Mouse (Mus musculus): ENCODE data around the gene Bhmt.

Gene Bhmt

DNA sequence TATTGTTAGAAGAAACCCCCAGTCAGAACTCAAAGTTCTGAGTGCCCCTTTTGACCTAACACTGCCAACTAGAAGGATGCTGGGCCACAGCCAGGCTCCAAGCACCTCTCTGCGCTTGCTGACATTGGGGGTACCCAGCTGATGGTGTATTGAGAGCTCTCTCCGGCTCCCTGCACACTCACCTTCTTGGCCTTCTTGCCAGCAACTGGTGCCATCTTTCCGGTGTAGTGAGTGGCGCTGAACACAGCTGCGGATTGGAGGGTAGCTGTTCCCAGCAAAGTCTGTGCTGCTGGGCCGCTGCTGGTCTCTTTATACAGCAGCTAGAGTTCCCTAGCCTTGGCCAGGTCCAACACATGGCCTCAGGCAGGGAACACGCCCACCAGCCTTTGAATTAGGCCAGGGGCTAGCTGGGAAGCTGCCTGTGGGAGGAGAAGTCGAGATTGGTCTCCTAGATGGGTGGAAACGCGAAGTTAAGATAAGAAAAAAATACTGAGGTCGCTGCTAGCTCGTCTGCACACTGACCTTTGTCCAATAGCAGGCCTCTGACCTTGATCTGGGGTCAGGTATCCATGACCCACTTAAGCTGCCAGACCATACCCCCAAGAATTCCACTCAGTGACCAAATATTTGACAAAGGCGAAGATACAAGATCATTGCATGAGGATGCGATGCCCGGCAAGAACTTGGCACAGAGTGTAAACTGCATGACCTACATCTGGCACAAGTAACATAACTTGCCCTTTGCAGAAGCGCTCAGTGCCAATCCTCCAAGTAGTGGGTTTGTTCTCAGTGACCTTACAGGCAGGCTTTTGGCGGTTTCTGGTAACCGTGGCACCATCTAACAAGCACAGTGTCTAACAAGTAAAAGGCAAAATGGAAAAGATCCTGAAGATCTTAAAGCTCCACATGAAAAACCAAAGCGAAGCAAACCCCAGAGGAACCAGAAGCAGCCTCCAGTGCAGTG, at the start of gene Bhmt:
Gene Bhmt, minus strand, starts transcription at position 680 of the 964 bp plus-strand sequence.
- DNase-seq, result peak in 1 of 2 experiments; percentile 47

DNA sequence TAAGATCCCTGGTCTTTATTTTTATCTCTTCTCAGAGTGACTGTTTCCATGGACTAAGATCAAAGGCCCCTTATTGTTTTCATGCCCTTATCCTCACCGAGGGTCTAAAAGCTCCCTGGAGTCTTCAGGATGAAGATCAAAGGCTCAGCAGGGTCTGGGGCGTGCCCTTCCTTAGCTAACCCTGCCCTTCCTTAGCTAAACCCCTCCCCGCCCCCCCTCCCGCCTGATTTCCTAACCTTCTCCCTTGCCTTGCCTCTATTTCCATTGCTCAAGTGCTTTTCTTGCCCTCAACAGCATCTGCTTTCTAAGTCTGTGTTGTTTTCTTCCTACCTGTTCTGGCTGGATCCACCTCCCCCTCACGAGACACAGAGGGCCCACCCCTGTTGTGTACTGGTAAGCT, 49.6 kb upstream of the Bhmt start:
- DNase-seq, result no peak

GRCm38 (mm10) chr13:93685226-93685625, 47.5 kb upstream of the Bhmt start:
- no peak for DNase-seq

- no peak for DNase-seq
Measured at GRCm38 (mm10) chr13:93683336-93683735, 45.6 kb upstream of the Bhmt start.

- DNase-seq, result no peak
Measured at GRCm38 (mm10) chr13:93676864-93677263, 39.1 kb upstream of the Bhmt start.

GRCm38 (mm10) chr13:93674131-93674561, 36.4 kb upstream of the Bhmt start, which contains the start of the genes Bhmt2 and Dmgdh:
Gene Bhmt2, minus strand, starts transcription at chr13:93674302.
Gene Dmgdh, plus strand, starts transcription at chr13:93674433.
- no peak for DNase-seq

GRCm38 (mm10) chr13:93673296-93673695, 35.5 kb upstream of the Bhmt start:
- DNase-seq, result no peak

DNA sequence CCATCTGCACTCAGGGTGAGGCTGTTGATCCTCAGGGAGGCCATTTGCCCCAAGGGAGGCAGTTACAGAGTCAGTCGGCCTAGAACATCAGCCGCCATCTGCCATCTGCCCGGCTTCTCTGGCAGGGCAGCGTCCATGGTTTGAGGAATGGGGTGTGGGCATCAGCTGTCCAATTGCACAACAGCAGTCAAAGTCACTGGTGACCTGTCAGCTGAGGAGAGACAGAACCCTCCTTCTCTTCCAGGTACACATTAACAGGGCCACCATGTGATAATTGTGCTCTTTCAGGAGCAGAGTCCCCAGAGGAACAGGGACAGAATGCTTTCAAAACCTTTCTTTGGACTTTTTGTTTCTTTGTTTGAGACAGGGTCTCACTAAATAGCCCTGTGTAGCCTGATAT, 34.6 kb upstream of the Bhmt start:
- DNase-seq, result no peak

DNA sequence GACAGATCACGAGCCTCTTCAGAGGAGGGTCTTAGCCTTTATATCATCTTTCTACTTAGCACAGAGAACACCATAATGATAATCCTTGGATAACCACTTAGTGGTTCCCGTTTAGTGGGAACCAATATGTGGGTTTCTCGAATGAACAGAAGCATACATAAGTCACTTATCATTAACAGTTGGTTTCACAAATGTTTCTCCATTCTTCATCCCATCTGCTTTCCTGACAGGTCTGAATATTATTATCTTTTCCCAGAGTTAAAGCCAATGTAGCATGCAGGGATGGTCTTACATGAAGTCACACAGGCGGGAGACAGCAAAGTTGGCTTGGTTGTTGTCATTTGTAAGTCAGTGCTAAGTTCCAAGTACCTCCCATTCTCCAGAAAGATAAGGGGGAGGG, 29.8 kb upstream of the Bhmt start:
- no peak for DNase-seq

GRCm38 (mm10) chr13:93657941-93658340, 20.2 kb upstream of the Bhmt start:
- DNase-seq, result peak; percentile 38 to 59

- no peak for DNase-seq
Measured at GRCm38 (mm10) chr13:93653382-93653781, 15.6 kb upstream of the Bhmt start.

DNA sequence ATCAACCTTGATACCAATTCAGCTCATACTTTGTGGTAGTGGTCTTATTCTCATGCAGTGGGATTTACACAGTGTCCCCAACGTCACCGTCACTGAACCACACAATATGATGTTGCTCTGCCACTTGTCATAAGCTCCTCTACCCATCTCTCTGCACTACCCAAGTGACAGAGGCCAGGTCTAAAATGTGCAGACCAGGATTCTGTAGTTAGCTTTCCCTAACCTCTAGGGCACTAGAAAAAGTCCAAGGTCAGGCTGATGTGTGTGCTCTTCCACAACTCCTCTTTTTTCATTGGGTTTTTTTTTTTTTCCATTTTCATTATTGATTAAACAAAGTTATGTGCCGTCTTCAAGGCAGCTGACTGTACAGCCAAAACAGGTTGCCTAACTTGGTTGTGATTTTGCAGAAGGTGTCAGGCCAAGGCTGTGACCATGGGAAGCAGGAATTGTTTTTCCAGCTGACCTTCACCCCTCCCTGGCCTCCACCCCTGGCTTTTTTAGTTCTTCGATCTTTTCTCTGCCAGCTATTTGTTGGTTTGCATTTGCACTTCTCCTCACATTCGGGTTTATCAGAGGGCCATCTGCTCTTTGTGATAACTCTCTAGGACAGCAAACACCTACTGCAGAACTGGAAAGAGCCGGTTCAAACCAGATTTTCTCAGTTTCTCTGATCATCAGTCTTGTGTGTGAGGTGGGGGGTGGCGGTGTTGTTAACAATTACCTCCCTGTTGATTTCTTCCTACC, 10.8 kb upstream of the Bhmt start:
- no peak for DNase-seq

DNA sequence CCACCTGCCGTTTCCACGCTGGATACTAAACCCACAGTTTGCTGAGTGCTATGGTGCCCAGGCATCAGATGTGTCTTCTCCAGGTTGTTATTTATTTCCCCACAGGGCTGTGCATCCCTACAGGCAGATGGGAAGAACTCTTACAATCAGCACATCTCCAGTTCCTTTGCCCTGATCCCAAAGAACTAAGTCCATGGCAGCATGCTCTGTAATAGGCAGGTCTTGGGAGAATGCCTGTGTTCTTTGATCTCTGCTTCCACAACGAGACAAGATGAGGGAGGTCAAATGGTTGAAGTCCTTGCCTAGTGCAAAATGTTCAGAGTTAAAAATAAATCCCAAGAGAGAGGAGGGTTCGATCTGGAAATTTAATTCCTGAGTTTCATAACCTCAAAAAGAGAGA, 1.9 kb upstream of the Bhmt start:
- DNase-seq, result no peak

DNA sequence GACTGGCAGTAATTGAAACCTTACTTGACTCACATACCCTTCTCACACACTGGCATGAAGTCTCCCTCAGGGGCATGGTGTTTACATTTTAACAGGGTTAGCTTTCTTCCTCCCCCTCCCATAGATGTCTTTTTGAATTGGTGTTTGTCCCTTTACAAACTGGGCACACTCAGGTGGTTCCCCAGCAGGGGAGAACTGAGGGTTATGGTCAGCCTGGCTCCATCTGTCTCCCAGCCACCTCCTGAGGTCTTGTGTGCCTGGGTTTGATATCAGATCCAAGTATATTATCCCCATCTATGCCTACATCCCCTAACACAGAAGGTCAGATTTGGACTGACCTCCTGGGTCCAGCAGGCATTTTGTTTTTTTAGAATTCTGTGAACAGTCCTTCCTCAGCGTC, 1.2 kb downstream of the Bhmt start:
- DNase-seq, result peak; percentile 52 to 71

DNA sequence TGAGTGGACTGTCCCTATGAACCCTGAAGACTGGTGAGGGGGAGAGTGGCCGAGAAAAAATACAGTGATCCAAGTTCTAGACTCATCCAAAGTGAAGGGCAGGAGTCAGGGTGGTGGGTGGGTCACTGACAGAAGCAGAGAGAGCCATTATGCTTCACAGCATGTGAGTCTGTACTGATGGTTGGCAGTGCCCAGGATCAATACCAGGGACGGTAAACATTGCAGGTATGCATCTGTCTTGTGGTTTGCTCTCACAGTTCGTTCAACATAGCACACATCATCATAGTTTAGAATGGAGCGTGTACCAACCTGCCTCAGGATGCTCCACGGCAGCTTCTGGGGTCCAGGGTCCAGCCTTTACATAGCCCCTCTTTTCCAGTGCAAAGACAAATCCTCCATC, 4.8 kb downstream of the Bhmt start:
- DNase-seq, result no peak

GRCm38 (mm10) chr13:93630941-93631705, 6.6 kb downstream of the Bhmt start:
- DNase-seq, result peak; percentile 81 to 85

- DNase-seq, result no peak
Measured at GRCm38 (mm10) chr13:93628861-93629260, 8.9 kb downstream of the Bhmt start.

DNA sequence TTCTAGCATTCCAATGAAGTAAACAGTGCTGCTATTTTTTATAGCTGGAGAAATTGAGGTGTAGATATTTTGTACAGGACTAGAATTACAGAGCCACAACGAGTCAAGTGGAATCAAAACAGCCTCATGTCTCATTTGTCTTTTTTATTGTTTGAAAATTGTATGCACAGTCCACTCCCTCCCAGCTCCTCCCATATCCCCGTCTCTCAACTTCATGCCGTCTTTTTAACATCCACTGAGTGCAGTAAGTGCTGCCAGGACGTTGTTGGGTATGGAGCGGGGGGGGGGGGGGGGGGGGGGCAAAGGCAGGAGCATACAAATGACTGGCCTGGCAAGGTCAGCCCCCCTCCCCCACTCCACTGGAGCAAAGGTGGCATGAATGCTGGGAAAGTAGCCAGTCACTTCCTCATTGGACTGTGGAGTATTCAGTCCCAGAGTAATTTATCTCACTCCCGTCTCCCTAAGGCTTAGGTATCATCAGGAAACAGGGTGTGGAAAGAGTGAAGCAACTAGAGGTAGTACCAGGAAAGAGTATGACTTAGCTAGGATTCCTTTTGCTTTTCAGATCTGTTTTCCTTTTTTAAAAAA, 23.3 kb downstream of the Bhmt start:
- peak; percentile 42 to 43 for DNase-seq

GRCm38 (mm10) chr13:93613771-93614170, 24.0 kb downstream of the Bhmt start:
- no peak for DNase-seq

- DNase-seq, result peak; percentile 92 to 95
Measured at GRCm38 (mm10) chr13:93612660-93613607, 24.8 kb downstream of the Bhmt start.

GRCm38 (mm10) chr13:93608476-93608875, 29.3 kb downstream of the Bhmt start:
- no peak for DNase-seq
